Mouse (Mus musculus): ENCODE results near the gene Pum2.

Pum2 gene

GRCm38 (mm10) chr12:8761058-8761457 lies 87.1 kb downstream of the Pum2 start:
- no peak for DNase-seq (ENCODE audit: low spot score)

DNA sequence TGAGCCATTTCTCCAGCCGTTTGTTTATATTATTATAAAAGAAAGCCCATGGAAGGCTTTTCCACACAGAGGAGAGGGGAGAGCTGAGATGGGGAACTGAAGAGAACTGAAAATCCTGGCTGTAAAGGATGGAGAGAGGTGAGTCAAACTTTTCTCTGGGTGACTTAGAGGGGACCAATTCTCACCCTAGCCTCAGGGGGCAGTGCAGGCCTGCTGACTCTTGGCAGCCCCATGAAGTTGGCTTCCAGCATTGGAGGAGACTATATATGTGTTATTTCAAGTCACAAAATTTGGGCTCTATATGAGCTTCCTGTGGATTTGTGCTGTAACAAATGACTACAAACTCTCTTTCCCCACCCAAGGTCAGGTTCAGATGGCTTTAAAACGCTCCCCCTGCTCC lies 88.7 kb downstream of the Pum2 start:
- DNase-seq (ENCODE audit: low spot score), result no peak

GRCm38 (mm10) chr12:8764221-8764930 lies 90.4 kb downstream of the Pum2 start:
- no peak for DNase-seq (ENCODE audit: low spot score)

- DNase-seq (ENCODE audit: low spot score), result peak; percentile 76
Observed at GRCm38 (mm10) chr12:8770946-8771843, 97.3 kb downstream of the Pum2 start, which contains the start of gene Sdc1. Gene Sdc1 (plus strand): TSS chr12:8771323.

GRCm38 (mm10) chr12:8771844-8772380 lies 98.0 kb downstream of the Pum2 start:
- DNase-seq (ENCODE audit: low spot score), result peak; percentile 29

DNA sequence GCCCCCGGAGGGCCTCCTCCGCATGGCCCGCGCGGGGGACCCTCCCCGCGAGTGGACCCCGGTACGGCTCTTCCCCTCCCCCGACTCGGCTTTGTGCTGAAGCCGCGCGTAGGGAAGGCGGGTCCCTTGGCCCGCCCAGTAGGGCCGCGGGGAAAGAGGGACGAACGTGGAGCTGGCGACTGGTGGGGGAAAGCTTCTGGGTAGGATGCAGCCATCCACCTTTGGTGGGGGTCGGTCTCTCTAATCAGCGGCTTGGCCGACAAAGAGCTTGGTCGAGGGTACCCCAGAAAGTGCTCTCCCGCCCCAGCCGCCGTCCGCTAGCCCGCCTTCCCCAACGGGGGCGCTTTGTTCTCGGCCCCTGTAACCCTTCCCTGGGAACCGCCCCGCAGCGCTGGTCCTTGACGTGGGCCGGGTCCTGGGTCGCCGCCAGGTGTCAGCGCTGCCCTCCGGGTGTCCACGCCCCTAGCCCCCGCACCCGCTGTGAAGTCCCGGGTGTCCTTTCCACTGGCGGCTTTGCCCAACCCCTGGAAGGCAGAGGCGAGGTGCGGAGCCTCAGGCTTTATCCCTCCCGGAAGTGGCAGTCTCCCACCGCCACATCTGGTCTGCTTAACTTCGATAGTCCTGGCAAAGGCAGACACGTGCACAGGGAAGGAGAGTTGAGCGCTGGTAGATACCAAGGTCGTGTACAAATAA lies 98.7 kb downstream of the Pum2 start:
- peak; percentile 42 for DNase-seq (ENCODE audit: low spot score)

DNA sequence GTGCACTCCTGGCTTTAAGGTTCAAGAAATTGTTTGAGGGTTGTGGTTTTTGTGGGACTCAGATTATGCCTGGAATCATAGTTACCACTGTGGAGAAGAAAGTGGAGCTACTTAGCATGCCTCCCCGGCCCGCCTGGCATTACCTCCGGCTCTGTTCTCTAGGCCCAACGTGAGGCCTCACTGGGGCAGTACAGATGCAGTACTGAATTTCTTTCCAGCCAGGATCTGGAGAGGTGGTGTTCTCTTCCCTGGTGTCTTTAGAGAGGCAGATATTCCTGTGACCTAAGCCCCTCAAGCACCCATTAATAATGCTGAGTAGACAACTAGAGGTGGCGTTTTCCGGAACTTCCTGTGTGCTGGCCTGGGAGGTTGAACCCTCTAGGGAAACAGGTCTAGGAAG lies 99.4 kb downstream of the Pum2 start:
- no peak for DNase-seq (ENCODE audit: low spot score)

- no peak for DNase-seq (ENCODE audit: low spot score)
Observed at GRCm38 (mm10) chr12:8774183-8774582, 100.2 kb downstream of the Pum2 start.

GRCm38 (mm10) chr12:8776206-8776605 lies 102.3 kb downstream of the Pum2 start:
- DNase-seq (ENCODE audit: low spot score), result no peak

DNA sequence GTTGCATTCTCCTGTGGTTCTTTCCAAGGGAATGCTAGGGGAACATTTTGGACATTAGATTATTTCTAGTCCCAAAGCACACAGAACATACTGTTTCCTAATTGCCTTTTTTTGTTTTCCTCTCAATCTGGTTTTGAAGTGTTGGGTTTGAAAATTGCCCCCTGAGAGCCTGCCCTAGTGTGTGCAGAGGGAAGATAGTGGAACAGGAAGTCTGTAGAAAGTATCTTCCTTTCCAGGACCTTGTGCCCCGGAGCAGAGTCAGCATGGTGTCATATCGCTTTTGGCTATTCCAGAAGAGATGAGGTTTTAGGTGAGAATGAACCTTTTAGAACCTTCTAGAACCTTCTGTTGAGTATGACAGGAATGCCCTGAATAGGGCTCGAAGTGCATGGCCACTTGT lies 102.8 kb downstream of the Pum2 start:
- DNase-seq (ENCODE audit: low spot score), result no peak

GRCm38 (mm10) chr12:8778106-8778505 lies 104.2 kb downstream of the Pum2 start:
- no peak for DNase-seq (ENCODE audit: low spot score)

DNA sequence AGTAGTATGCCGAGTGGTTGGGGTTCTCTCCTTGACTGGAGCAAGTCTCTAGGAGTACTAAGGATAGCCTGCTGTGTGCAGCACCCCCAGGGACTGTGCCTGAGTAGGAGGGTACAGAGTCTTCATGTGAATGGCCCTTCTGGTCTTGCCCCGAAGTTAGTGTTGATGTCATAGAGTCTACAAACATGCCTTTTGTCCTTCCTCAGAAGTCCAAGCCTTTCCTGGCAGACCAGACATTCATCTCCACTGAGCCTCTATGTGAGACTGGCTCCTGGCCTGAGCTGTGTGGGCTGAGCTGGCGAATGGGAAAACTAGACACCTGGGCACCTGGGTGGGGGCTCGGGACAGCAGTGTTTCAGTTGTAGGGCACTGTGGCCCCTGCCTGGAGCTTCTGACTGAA lies 105.9 kb downstream of the Pum2 start:
- no peak for DNase-seq (ENCODE audit: low spot score)

GRCm38 (mm10) chr12:8781121-8781520 lies 107.2 kb downstream of the Pum2 start:
- no peak for DNase-seq (ENCODE audit: low spot score)

- DNase-seq (ENCODE audit: low spot score), result peak; percentile 22
Observed at GRCm38 (mm10) chr12:8781681-8782378, 107.9 kb downstream of the Pum2 start.

- DNase-seq (ENCODE audit: low spot score), result no peak
Observed at GRCm38 (mm10) chr12:8782565-8782964, 108.6 kb downstream of the Pum2 start.

GRCm38 (mm10) chr12:8784189-8784588 lies 110.3 kb downstream of the Pum2 start:
- DNase-seq (ENCODE audit: low spot score), result no peak

DNA sequence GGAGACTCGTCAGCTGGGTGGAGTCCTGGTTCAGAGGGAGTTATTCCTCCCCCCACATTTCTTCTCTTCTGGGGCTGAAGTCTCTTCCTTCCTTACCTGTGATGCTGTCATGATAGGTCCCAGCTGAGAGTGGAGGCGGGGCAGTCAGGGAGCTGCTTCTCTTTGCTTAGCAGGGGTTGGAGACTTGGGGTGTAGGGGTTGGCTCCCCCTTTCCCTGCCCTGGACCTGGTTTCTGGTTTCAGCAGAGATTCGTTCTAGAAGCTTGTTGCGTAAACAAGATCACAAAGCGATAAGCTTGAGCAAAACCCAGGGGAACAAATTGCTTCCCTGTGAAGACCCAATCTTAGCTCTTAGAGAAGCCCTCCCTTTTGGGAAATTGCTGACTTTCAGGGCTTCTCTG lies 112.5 kb downstream of the Pum2 start:
- DNase-seq (ENCODE audit: low spot score), result no peak

GRCm38 (mm10) chr12:8786984-8787730 lies 113.2 kb downstream of the Pum2 start:
- no peak for DNase-seq (ENCODE audit: low spot score)

- DNase-seq (ENCODE audit: low spot score), result no peak
Observed at GRCm38 (mm10) chr12:8788469-8788868, 114.5 kb downstream of the Pum2 start.

- DNase-seq (ENCODE audit: low spot score), result no peak
Observed at GRCm38 (mm10) chr12:8790615-8791014, 116.7 kb downstream of the Pum2 start.
